Mouse (Mus musculus): Measurements from ENCODE around the gene Slc44a1. TPM values are rescaled to one million over a fixed set of nuclear protein-coding genes. Genes with fewer than 3 reads are reported as not detected.

Gene Slc44a1
- polyA plus RNA-seq, 1 experiment from 2014 or later = 17.6 TPM

- no peaks in the 10 kb centered on the region for H3K36me3 ChIP-seq
- no peaks in the 10 kb centered on the region for H3K27me3 ChIP-seq (replicated peaks)
- no peak for ATAC-seq (ENCODE audit: low FRiP score, low read depth)
- 87% methylated on average over 2 of the region's 2 CpGs for WGBS
- no peak overlapping the region for H3K4me3 ChIP-seq
- no peak overlapping the region for H3K4me2 ChIP-seq (replicated peaks)
- H3K27ac ChIP-seq = no peak overlapping the region
- no peaks in the 10 kb centered on the region for H3K4me1 ChIP-seq
- no peak overlapping the region for H3K9ac ChIP-seq
- no peaks in the 10 kb centered on the region for H3K9me3 ChIP-seq
Observed at GRCm38 (mm10) chr4:53575558-53575957, 135.3 kb downstream of the Slc44a1 start.

- Histone ChIP-seq H3K4me3 (no peak overlapping the region), H3K27ac (no peak overlapping the region), H3K27me3 (replicated peaks) (no peaks in the 10 kb centered on the region), H3K36me3 (no peaks in the 10 kb centered on the region), H3K4me1 (no peaks in the 10 kb centered on the region), H3K4me2 (replicated peaks) (no peak overlapping the region), H3K9me3 (no peaks in the 10 kb centered on the region), H3K9ac (no peak overlapping the region)
- ATAC-seq (ENCODE audit: low FRiP score, low read depth) = no peak
Observed at GRCm38 (mm10) chr4:53587676-53588075, 147.5 kb downstream of the Slc44a1 start.

- Histone ChIP-seq H3K27me3 (replicated peaks) (no peaks in the 10 kb centered on the region), H3K9ac (no peak overlapping the region), H3K9me3 (no peaks in the 10 kb centered on the region), H3K27ac (no peak overlapping the region), H3K4me3 (no peak overlapping the region), H3K4me1 (no peaks in the 10 kb centered on the region), H3K36me3 (no peaks in the 10 kb centered on the region), H3K4me2 (replicated peaks) (no peak overlapping the region)
- ATAC-seq (ENCODE audit: low FRiP score, low read depth) = no peak
- 94% methylated on average over 1 of the region's 1 CpGs for WGBS
Observed at GRCm38 (mm10) chr4:53588936-53589335, 148.7 kb downstream of the Slc44a1 start.

GRCm38 (mm10) chr4:53589466-53589865, 149.3 kb downstream of the Slc44a1 start:
- WGBS = 90% methylated on average over 4 of the region's 4 CpGs
- H3K9ac ChIP-seq = no peak overlapping the region

GRCm38 (mm10) chr4:53590163-53590562, 149.9 kb downstream of the Slc44a1 start:
- Histone ChIP-seq H3K9ac (no peak overlapping the region), H3K4me2 (replicated peaks) (no peak overlapping the region), H3K36me3 (no peaks in the 10 kb centered on the region), H3K4me1 (no peaks in the 10 kb centered on the region), H3K4me3 (no peak overlapping the region), H3K27ac (no peak overlapping the region), H3K27me3 (replicated peaks) (no peaks in the 10 kb centered on the region), H3K9me3 (no peaks in the 10 kb centered on the region)
- 81% methylated on average over 4 of the region's 4 CpGs for WGBS
- ATAC-seq (ENCODE audit: low FRiP score, low read depth) = no peak

More at GRCm38 (mm10) chr4:53589466-53589865, 149.3 kb downstream of the Slc44a1 start:
- ATAC-seq (ENCODE audit: low FRiP score, low read depth) = no peak
- no peaks in the 10 kb centered on the region for H3K9me3 ChIP-seq
- H3K4me1 ChIP-seq = no peaks in the 10 kb centered on the region
- no peaks in the 10 kb centered on the region for H3K36me3 ChIP-seq
- H3K4me2 ChIP-seq (replicated peaks) = no peak overlapping the region
- H3K27ac ChIP-seq = no peak overlapping the region
- no peak overlapping the region for H3K4me3 ChIP-seq
- H3K27me3 ChIP-seq (replicated peaks) = no peaks in the 10 kb centered on the region

GRCm38 (mm10) chr4:53590691-53591447, 150.7 kb downstream of the Slc44a1 start:
- H3K27me3 ChIP-seq (replicated peaks) = no peaks in the 10 kb centered on the region
- ATAC-seq (ENCODE audit: low FRiP score, low read depth) = no peak

GRCm38 (mm10) chr4:53591536-53591935, 151.3 kb downstream of the Slc44a1 start:
- no peak overlapping the region for H3K4me3 ChIP-seq
- H3K27me3 ChIP-seq (replicated peaks) = no peaks in the 10 kb centered on the region
- H3K36me3 ChIP-seq = no peaks in the 10 kb centered on the region
- H3K4me1 ChIP-seq = no peaks in the 10 kb centered on the region
- H3K27ac ChIP-seq = no peak overlapping the region
- ATAC-seq (ENCODE audit: low FRiP score, low read depth) = no peak
- 82% methylated on average over 11 of the region's 11 CpGs for WGBS
- H3K9ac ChIP-seq = no peak overlapping the region
- no peaks in the 10 kb centered on the region for H3K9me3 ChIP-seq
- H3K4me2 ChIP-seq (replicated peaks) = no peak overlapping the region

More at GRCm38 (mm10) chr4:53590691-53591447, 150.7 kb downstream of the Slc44a1 start:
- WGBS = 86% methylated on average over 7 of the region's 7 CpGs
- no peak overlapping the region for H3K27ac ChIP-seq
- H3K4me2 ChIP-seq (replicated peaks) = no peak overlapping the region
- H3K9me3 ChIP-seq = no peaks in the 10 kb centered on the region
- H3K36me3 ChIP-seq = no peaks in the 10 kb centered on the region
- no peaks in the 10 kb centered on the region for H3K4me1 ChIP-seq
- H3K9ac ChIP-seq = no peak overlapping the region
- no peak overlapping the region for H3K4me3 ChIP-seq

- WGBS = 83% methylated on average over 8 of the region's 8 CpGs
- no peak for ATAC-seq (ENCODE audit: low FRiP score, low read depth)
- no peaks in the 10 kb centered on the region for H3K36me3 ChIP-seq
- H3K27ac ChIP-seq = no peak overlapping the region
- no peak overlapping the region for H3K4me3 ChIP-seq
- H3K4me1 ChIP-seq = no peaks in the 10 kb centered on the region
- H3K9ac ChIP-seq = no peak overlapping the region
- H3K27me3 ChIP-seq (replicated peaks) = no peaks in the 10 kb centered on the region
- H3K9me3 ChIP-seq = no peaks in the 10 kb centered on the region
- no peak overlapping the region for H3K4me2 ChIP-seq (replicated peaks)
Observed at GRCm38 (mm10) chr4:53591941-53592340, 151.7 kb downstream of the Slc44a1 start.

GRCm38 (mm10) chr4:53592386-53592785, 152.2 kb downstream of the Slc44a1 start:
- Histone ChIP-seq H3K4me1 (no peaks in the 10 kb centered on the region), H3K9me3 (no peaks in the 10 kb centered on the region), H3K9ac (no peak overlapping the region), H3K27ac (no peak overlapping the region), H3K27me3 (replicated peaks) (no peaks in the 10 kb centered on the region), H3K4me3 (no peak overlapping the region), H3K4me2 (replicated peaks) (no peak overlapping the region), H3K36me3 (no peaks in the 10 kb centered on the region)
- ATAC-seq (ENCODE audit: low FRiP score, low read depth) = no peak
- WGBS = 74% methylated on average over 9 of the region's 9 CpGs

- H3K9me3 ChIP-seq = no peaks in the 10 kb centered on the region
- H3K27me3 ChIP-seq (replicated peaks) = no peaks in the 10 kb centered on the region
- WGBS = 33% methylated on average over 4 of the region's 4 CpGs
- H3K27ac ChIP-seq = no peak overlapping the region
- no peak overlapping the region for H3K9ac ChIP-seq
- no peaks in the 10 kb centered on the region for H3K36me3 ChIP-seq
- no peak overlapping the region for H3K4me3 ChIP-seq
- ATAC-seq (ENCODE audit: low FRiP score, low read depth) = peak; percentile 33; the same call in 1 of the 2 replicates
- H3K4me1 ChIP-seq = no peaks in the 10 kb centered on the region
- no peak overlapping the region for H3K4me2 ChIP-seq (replicated peaks)
Observed at GRCm38 (mm10) chr4:53594204-53594603, 154.0 kb downstream of the Slc44a1 start.

GRCm38 (mm10) chr4:53595246-53596062, 155.2 kb downstream of the Slc44a1 start:
- WGBS = 81% methylated on average over 12 of the region's 12 CpGs
- no peak overlapping the region for H3K4me3 ChIP-seq
- no peak overlapping the region for H3K9ac ChIP-seq
- H3K27me3 ChIP-seq (replicated peaks) = no peaks in the 10 kb centered on the region
- H3K27ac ChIP-seq = no peak overlapping the region
- H3K4me2 ChIP-seq (replicated peaks) = no peak overlapping the region
- H3K36me3 ChIP-seq = no peaks in the 10 kb centered on the region
- ATAC-seq (ENCODE audit: low FRiP score, low read depth) = no peak
- no peaks in the 10 kb centered on the region for H3K9me3 ChIP-seq
- no peaks in the 10 kb centered on the region for H3K4me1 ChIP-seq

- H3K27ac ChIP-seq = no peak overlapping the region
- no peaks in the 10 kb centered on the region for H3K4me1 ChIP-seq
- no peaks in the 10 kb centered on the region for H3K27me3 ChIP-seq (replicated peaks)
- no peak overlapping the region for H3K4me2 ChIP-seq (replicated peaks)
- no peak for ATAC-seq (ENCODE audit: low FRiP score, low read depth)
- no peaks in the 10 kb centered on the region for H3K36me3 ChIP-seq
- 54% methylated on average over 15 of the region's 15 CpGs for WGBS
- H3K9ac ChIP-seq = no peak overlapping the region
- H3K4me3 ChIP-seq = no peak overlapping the region
- no peaks in the 10 kb centered on the region for H3K9me3 ChIP-seq
Observed at GRCm38 (mm10) chr4:53596063-53596895, 156.1 kb downstream of the Slc44a1 start.
